Mouse (Mus musculus) liver, embryonic 16.5 days (tissue): ENCODE data around the gene Aipl1. TPM values are rescaled to one million over a fixed set of nuclear protein-coding genes. Genes with fewer than 3 reads are reported as not detected.

Source experiments
- ATAC-seq: fragments of 200-750 bp; cut with Nextera tagmentation; 2 replicates; pipeline ENCODE4 v1.8.0; 2017; ENCODE audit warnings: low read depth, mild to moderate bottlenecking, moderate number of reproducible peaks, moderate library complexity
- H3K27ac ChIP-seq: fragments of 300-500 bp; sonication (generic); 2 replicates; pipeline ENCODE4 v1.5.1; 2014; ENCODE audit warnings: mild to moderate bottlenecking, low read length
- H3K27me3 ChIP-seq: fragments of 300-500 bp; sonication (generic); 2 replicates; pipeline ENCODE4 v1.6.1; 2014; ENCODE audit warnings: low read depth, low read length, mixed read lengths; ENCODE audit not compliant: control insufficient read depth, insufficient read depth
- H3K36me3 ChIP-seq: fragments of 300-500 bp; sonication (generic); 2 replicates; pipeline ENCODE4 v1.6.1; 2014; ENCODE audit warnings: mild to moderate bottlenecking; ENCODE audit not compliant: control insufficient read depth, insufficient read depth
- H3K4me1 ChIP-seq: fragments of 300-500 bp; sonication (generic); 2 replicates; pipeline ENCODE4 v1.6.1; 2014; ENCODE audit warnings: low read depth, low read length, mixed read lengths; ENCODE audit not compliant: control insufficient read depth
- H3K4me2 ChIP-seq: fragments of 300-500 bp; sonication (generic); 2 replicates; pipeline ENCODE4 v1.6.1; 2014; ENCODE audit warnings: low read depth, low read length, mixed read lengths
- H3K4me3 ChIP-seq: fragments of 300-500 bp; sonication (generic); 2 replicates; pipeline ENCODE4 v1.5.1; 2014; ENCODE audit warnings: low read depth, mild to moderate bottlenecking, low read length
- H3K9ac ChIP-seq: fragments of 300-500 bp; sonication (generic); 2 replicates; pipeline ENCODE4 v1.6.1; 2014; ENCODE audit warnings: low read depth, low read length
- H3K9me3 ChIP-seq: fragments of 300-500 bp; sonication (generic); replicated peaks from 2 replicates; pipeline ENCODE4 v1.6.1; 2016; ENCODE audit warnings: low read length; ENCODE audit not compliant: control insufficient read depth
- WGBS: fragments of 180-500 bp; shearing (Covaris S2); extraction: QIAGEN DNeasy Blood & Tissue Kit; methylation state at CpG from one replicate; pipeline ENCODE4 v1.1.7; 2014; ENCODE audit not compliant: insufficient replicate concordance; 5-methylcytosine and 5-hydroxymethylcytosine counted together
- polyA plus RNA-seq: library from polyadenylated mRNA; unstranded; fragments of >200 nt; fragmentation: Nextera tagmentation; extraction: Ambion mirVana; gene quantifications from 2 replicates; pipeline ENCODE4 v1.2.1, GENCODE M21; 2015

Gene Aipl1
- polyA plus RNA-seq, 1 experiment from 2014 or later = 0.09 TPM

- no peaks in the 10 kb centered on the region for H3K36me3 ChIP-seq
- 45% methylated on average over 2 of the region's 2 CpGs for WGBS
- ATAC-seq = no peak
- H3K4me3 ChIP-seq = no peak overlapping the region
- no peak overlapping the region for H3K27ac ChIP-seq
- no peaks in the 10 kb centered on the region for H3K9me3 ChIP-seq
- H3K4me2 ChIP-seq = no peak overlapping the region
- H3K9ac ChIP-seq = no peak overlapping the region
- H3K27me3 ChIP-seq = peaks cover 19% of the 10 kb centered on the region
- H3K4me1 ChIP-seq = peaks cover 2% of the 10 kb centered on the region; the same call in 1 of the 2 replicates
Measured at GRCm38 (mm10) chr11:72055176-72055575, 17.9 kb upstream of the Aipl1 start.

GRCm38 (mm10) chr11:72052636-72053035 lies 15.3 kb upstream of the Aipl1 start:
- Histone ChIP-seq H3K27me3 (peaks cover 28% of the 10 kb centered on the region), H3K4me3 (no peak overlapping the region), H3K9ac (no peak overlapping the region), H3K36me3 (no peaks in the 10 kb centered on the region), H3K9me3 (no peaks in the 10 kb centered on the region), H3K4me1 (peaks cover 2% of the 10 kb centered on the region; the same call in 1 of the 2 replicates), H3K4me2 (no peak overlapping the region), H3K27ac (no peak overlapping the region)
- WGBS = 4% methylated on average over 5 of the region's 5 CpGs
- 0 out of 2 replicates have a peak, but pooled peaks have one; percentile 35 for ATAC-seq

- H3K9me3 ChIP-seq = no peaks in the 10 kb centered on the region
- no peak overlapping the region for H3K9ac ChIP-seq
- H3K4me2 ChIP-seq = no peak overlapping the region
- peaks cover 28% of the 10 kb centered on the region for H3K27me3 ChIP-seq
- ATAC-seq = no peak
- 30% methylated on average over 3 of the region's 3 CpGs for WGBS
- H3K36me3 ChIP-seq = no peaks in the 10 kb centered on the region
- H3K4me3 ChIP-seq = no peak overlapping the region
- peaks cover 2% of the 10 kb centered on the region; the same call in 1 of the 2 replicates for H3K4me1 ChIP-seq
- no peak overlapping the region for H3K27ac ChIP-seq
Measured at GRCm38 (mm10) chr11:72052221-72052620, 14.9 kb upstream of the Aipl1 start.

- no peak overlapping the region for H3K9ac ChIP-seq
- ATAC-seq = no peak; the same call in 1 of the 2 replicates
- H3K9me3 ChIP-seq = no peaks in the 10 kb centered on the region
- H3K4me2 ChIP-seq = peak overlapping the region; percentile 59
- peaks cover 28% of the 10 kb centered on the region for H3K27me3 ChIP-seq
- H3K36me3 ChIP-seq = no peaks in the 10 kb centered on the region
- 3% methylated on average over 45 of the region's 45 CpGs for WGBS
- H3K27ac ChIP-seq = no peak overlapping the region
- H3K4me3 ChIP-seq = peak overlapping the region; percentile 35
- peaks cover 2% of the 10 kb centered on the region; the same call in 1 of the 2 replicates for H3K4me1 ChIP-seq
Measured at GRCm38 (mm10) chr11:72050895-72051858, 13.9 kb upstream of the Aipl1 start.

- Histone ChIP-seq H3K9ac (no peak overlapping the region), H3K36me3 (no peaks in the 10 kb centered on the region), H3K27me3 (peaks cover 28% of the 10 kb centered on the region), H3K4me3 (peak overlapping the region; percentile 35; the same call in 1 of the 2 replicates), H3K4me2 (peak overlapping the region; percentile 59), H3K27ac (no peak overlapping the region), H3K9me3 (no peaks in the 10 kb centered on the region), H3K4me1 (peaks cover 2% of the 10 kb centered on the region; the same call in 1 of the 2 replicates)
- ATAC-seq = no peak
- WGBS = 25% methylated on average over 14 of the region's 14 CpGs
Measured at GRCm38 (mm10) chr11:72050168-72050894, 13.0 kb upstream of the Aipl1 start.

- Histone ChIP-seq H3K9me3 (no peaks in the 10 kb centered on the region), H3K9ac (no peak overlapping the region), H3K36me3 (no peaks in the 10 kb centered on the region), H3K27ac (no peak overlapping the region), H3K4me3 (no peak overlapping the region), H3K27me3 (peaks cover 28% of the 10 kb centered on the region), H3K4me1 (peaks cover 2% of the 10 kb centered on the region; the same call in 1 of the 2 replicates), H3K4me2 (no peak overlapping the region)
- no peak for ATAC-seq
- 54% methylated on average over 8 of the region's 8 CpGs for WGBS
Measured at GRCm38 (mm10) chr11:72049171-72049759, 12.0 kb upstream of the Aipl1 start.

GRCm38 (mm10) chr11:72048730-72049129 lies 11.4 kb upstream of the Aipl1 start:
- H3K27me3 ChIP-seq = peaks cover 28% of the 10 kb centered on the region
- no peak overlapping the region for H3K9ac ChIP-seq
- no peak overlapping the region for H3K4me3 ChIP-seq
- H3K4me2 ChIP-seq = no peak overlapping the region
- WGBS = 48% methylated on average over 6 of the region's 6 CpGs
- no peaks in the 10 kb centered on the region for H3K9me3 ChIP-seq
- no peaks in the 10 kb centered on the region for H3K36me3 ChIP-seq
- no peak for ATAC-seq
- H3K4me1 ChIP-seq = peaks cover 2% of the 10 kb centered on the region; the same call in 1 of the 2 replicates
- no peak overlapping the region for H3K27ac ChIP-seq

GRCm38 (mm10) chr11:72044231-72044630 lies 6.9 kb upstream of the Aipl1 start:
- no peak overlapping the region for H3K4me2 ChIP-seq
- H3K9me3 ChIP-seq = no peaks in the 10 kb centered on the region
- H3K4me1 ChIP-seq = peaks cover 14% of the 10 kb centered on the region
- no peak overlapping the region for H3K9ac ChIP-seq
- ATAC-seq = no peak
- H3K36me3 ChIP-seq = no peaks in the 10 kb centered on the region
- H3K27me3 ChIP-seq = peaks cover 1% of the 10 kb centered on the region; the same call in 1 of the 2 replicates
- 62% methylated on average over 3 of the region's 3 CpGs for WGBS
- no peak overlapping the region for H3K4me3 ChIP-seq
- no peak overlapping the region for H3K27ac ChIP-seq
